Mouse (Mus musculus) CH12.LX (cell line): ENCODE data around the gene Lrrc8b. TPM values are rescaled to one million over a fixed set of nuclear protein-coding genes. Genes with fewer than 3 reads are reported as not detected.

Experiments
- DNase-seq: peaks from one replicate; pipeline ENCODE4 v3.0.0-alpha.2; 2013; ENCODE audit errors: extremely low read depth
- H3K27ac ChIP-seq: 2 replicates; pipeline ENCODE4 v1.5.1; 2012; ENCODE audit warnings: low read depth, mild to moderate bottlenecking, control low read depth, moderate library complexity; ENCODE audit not compliant: insufficient read depth
- H3K27me3 ChIP-seq: replicated peaks from 2 replicates; pipeline ENCODE3; 2012; ENCODE audit warnings: inconsistent platforms
- H3K36me3 ChIP-seq, 2 experiments: replicated peaks in 1 of 2; 2 replicates each; pipeline versions ENCODE3 to v1.6.1; 2012; ENCODE audit warnings: inconsistent platforms in 1 of 2, low read length in 1 of 2, mild to moderate bottlenecking in 1 of 2, mixed read lengths in 1 of 2, moderate library complexity in 1 of 2; ENCODE audit not compliant: control insufficient read depth in 1 of 2, insufficient read depth in 1 of 2
- H3K4me1 ChIP-seq, 2 experiments: 2 replicates each; pipeline ENCODE4 v1.6.1; 2012; ENCODE audit warnings: inconsistent platforms in 1 of 2, moderate library complexity in 1 of 2; ENCODE audit not compliant: insufficient read depth in 2 of 2, control insufficient read depth in 1 of 2
- H3K4me2 ChIP-seq: 2 replicates; pipeline ENCODE4 v1.6.1; 2012; ENCODE audit warnings: low read depth, mild to moderate bottlenecking, control low read depth; ENCODE audit not compliant: poor library complexity, insufficient read depth, severe bottlenecking
- H3K4me3 ChIP-seq, 3 experiments: fragments of 150-350 bp in 1 of 3; sonication (generic) in 1 of 3; replicated peaks in 1 of 3; 2 replicates each; pipeline versions ENCODE3 to v1.5.1; 2011 to 2012; ENCODE audit warnings: low read depth in 2 of 3, low read length in 2 of 3, mild to moderate bottlenecking in 2 of 3, moderate library complexity in 2 of 3, control low read depth in 1 of 3, improper control_type of control experiment in 1 of 3, inconsistent platforms in 1 of 3, mixed read lengths in 1 of 3; ENCODE audit not compliant: poor library complexity in 1 of 3
- H3K79me2 ChIP-seq: replicated peaks from 2 replicates; pipeline ENCODE4 v1.6.1; 2012; ENCODE audit warnings: mild to moderate bottlenecking, moderate library complexity; ENCODE audit not compliant: control insufficient read depth, poor library complexity, insufficient read depth, severe bottlenecking; ENCODE audit errors: extremely low read depth
- H3K9ac ChIP-seq: 2 replicates; pipeline ENCODE4 v1.6.1; 2012; ENCODE audit warnings: low read depth, mild to moderate bottlenecking, control low read depth, moderate library complexity; ENCODE audit not compliant: insufficient read depth
- H3K9me3 ChIP-seq: replicated peaks from 2 replicates; pipeline ENCODE3; 2012; ENCODE audit warnings: low read length, inconsistent platforms, mixed read lengths
- CHD1 ChIP-seq: IDR thresholded peaks from 2 replicates; pipeline ENCODE4 v1.6.1; 2012; ENCODE audit warnings: low read depth, low read length, improper control_type of control experiment, inconsistent platforms
- E2F4 ChIP-seq: IDR thresholded peaks from 2 replicates; pipeline ENCODE4 v1.6.1; 2011; ENCODE audit warnings: low read depth, low read length, improper control_type of control experiment; ENCODE audit not compliant: insufficient replicate concordance
- ELF1 ChIP-seq: IDR thresholded peaks from 2 replicates; pipeline ENCODE4 v1.6.1; 2014; ENCODE audit warnings: low read depth, mild to moderate bottlenecking, inconsistent platforms, low read length, improper control_type of control experiment
- EP300 ChIP-seq: IDR thresholded peaks from 2 replicates; pipeline ENCODE4 v1.6.1; 2011; ENCODE audit warnings: low read length, improper control_type of control experiment
- ETS1 ChIP-seq: conservative IDR thresholded peaks from 2 replicates; pipeline ENCODE4 v1.6.1; 2012; ENCODE audit warnings: low read depth, mild to moderate bottlenecking, inconsistent platforms, low read length, improper control_type of control experiment, moderate library complexity
- HCFC1 ChIP-seq: IDR thresholded peaks from 2 replicates; pipeline ENCODE4 v1.6.1; 2012; ENCODE audit warnings: low read depth, mild to moderate bottlenecking, inconsistent platforms, low read length, improper control_type of control experiment
- IRF4 ChIP-seq: IDR thresholded peaks from 2 replicates; pipeline ENCODE4 v1.6.1; 2014; ENCODE audit warnings: low read depth, mild to moderate bottlenecking, inconsistent platforms, low read length, improper control_type of control experiment
- JUN ChIP-seq: IDR thresholded peaks from 2 replicates; pipeline ENCODE4 v1.6.1; 2011; ENCODE audit warnings: low read depth, mild to moderate bottlenecking, low read length, improper control_type of control experiment, moderate library complexity; ENCODE audit not compliant: insufficient read depth
- JUND ChIP-seq: conservative IDR thresholded peaks from 2 replicates; pipeline ENCODE4 v1.6.1; 2011; ENCODE audit warnings: low read depth, low read length, improper control_type of control experiment
- MAZ ChIP-seq: IDR thresholded peaks from 2 replicates; pipeline ENCODE4 v1.6.1; 2012; ENCODE audit warnings: low read depth, mild to moderate bottlenecking, inconsistent platforms, low read length, improper control_type of control experiment, moderate library complexity
- MYC ChIP-seq: IDR thresholded peaks from 2 replicates; pipeline ENCODE4 v1.6.1; 2011; ENCODE audit warnings: low read depth, mild to moderate bottlenecking, improper control_type of control experiment, low read length
- PAX5 ChIP-seq: IDR thresholded peaks from 2 replicates; pipeline ENCODE4 v1.6.1; 2012; ENCODE audit warnings: low read length, inconsistent platforms, mixed read lengths
- POLR2AphosphoS2 ChIP-seq: IDR thresholded peaks from 2 replicates; pipeline ENCODE4 v1.6.1; 2011; ENCODE audit warnings: low read depth, low read length, improper control_type of control experiment
- RAD21 ChIP-seq: IDR thresholded peaks from 2 replicates; pipeline ENCODE4 v1.6.1; 2011; ENCODE audit warnings: low read depth, mild to moderate bottlenecking, low read length, improper control_type of control experiment, moderate library complexity
- RCOR1 ChIP-seq: conservative IDR thresholded peaks from 2 replicates; pipeline ENCODE4 v1.6.1; 2012; ENCODE audit warnings: low read depth, mild to moderate bottlenecking, inconsistent platforms, low read length, improper control_type of control experiment
- SIN3A ChIP-seq: IDR thresholded peaks from 2 replicates; pipeline ENCODE4 v1.6.1; 2012; ENCODE audit warnings: low read length, improper control_type of control experiment, inconsistent platforms
- SMC3 ChIP-seq: IDR thresholded peaks from 2 replicates; pipeline ENCODE4 v1.6.1; 2011; ENCODE audit warnings: low read depth, low read length, improper control_type of control experiment
- TBP ChIP-seq: conservative IDR thresholded peaks from 2 replicates; pipeline ENCODE4 v1.6.1; 2011; ENCODE audit warnings: low read depth, low read length, improper control_type of control experiment
- TCF12 ChIP-seq: IDR thresholded peaks from 2 replicates; pipeline ENCODE4 v1.6.1; 2014; ENCODE audit warnings: low read depth, mild to moderate bottlenecking, inconsistent platforms, low read length, improper control_type of control experiment
- UBTF ChIP-seq: IDR thresholded peaks from 2 replicates; pipeline ENCODE4 v1.6.1; 2012; ENCODE audit warnings: low read depth, mild to moderate bottlenecking, inconsistent platforms, low read length, improper control_type of control experiment, moderate library complexity
- USF1 ChIP-seq: IDR thresholded peaks from 2 replicates; pipeline ENCODE4 v1.6.1; 2014; ENCODE audit warnings: low read depth, mild to moderate bottlenecking, inconsistent platforms, low read length, improper control_type of control experiment
- ZC3H11A ChIP-seq: IDR thresholded peaks from 2 replicates; pipeline ENCODE4 v1.6.1; 2012; ENCODE audit warnings: low read depth, mild to moderate bottlenecking, inconsistent platforms, low read length, improper control_type of control experiment
- ZKSCAN1 ChIP-seq: IDR thresholded peaks from 2 replicates; pipeline ENCODE4 v1.6.1; 2012; ENCODE audit warnings: low read depth, inconsistent platforms, low read length, improper control_type of control experiment, borderline replicate concordance
- ZMIZ1 ChIP-seq: IDR thresholded peaks from 2 replicates; pipeline ENCODE4 v1.6.1; 2012; ENCODE audit warnings: low read depth, mild to moderate bottlenecking, inconsistent platforms, low read length, improper control_type of control experiment
- ZNF384 ChIP-seq: IDR thresholded peaks from 2 replicates; pipeline ENCODE4 v1.6.1; 2012; ENCODE audit warnings: low read depth, low read length, improper control_type of control experiment, inconsistent platforms
- dilution Hi-C: fragments of 300-500 bp; cut with MboI; formaldehyde crosslinking; loops from 2 replicates; pipeline ENCODE4 v1.14.3; 2020; ENCODE audit warnings: low sequenced_read_pairs; ENCODE audit not compliant: extremely low pct_unique_long_range_greater_than_20kb, extremely low pct_ligation_motif_present
- in situ Hi-C: fragments of 300-500 bp; cut with MboI; formaldehyde crosslinking; loops from 3 replicates; pipeline ENCODE4 v1.14.3; 2019; ENCODE audit warnings: low sequenced_read_pairs, low pct_ligation_motif_present, low pct_unique_long_range_greater_than_20kb, mixed read lengths
- polyA plus RNA-seq: library from polyadenylated mRNA; unstranded; fragments of >175 nt; gene quantifications from 2 replicates; pipeline ENCODE4 v1.2.1, GENCODE M21; 2012; ENCODE audit warnings: low read depth; ENCODE audit not compliant: insufficient read length
- total RNA-seq, 2 experiments: library from RNA; depleted of rRNA; stranded (reverse); fragments of 300-350 nt in 1 of 2; fragments of >200 nt in 1 of 2; gene quantifications; 2 replicates each; pipeline ENCODE4 v1.2.3; 2012 to 2014

The Lrrc8b gene
- total and polyA plus RNA-seq, 3 experiments, result 0.21 to 0.40 (median 0.40) TPM

DNA sequence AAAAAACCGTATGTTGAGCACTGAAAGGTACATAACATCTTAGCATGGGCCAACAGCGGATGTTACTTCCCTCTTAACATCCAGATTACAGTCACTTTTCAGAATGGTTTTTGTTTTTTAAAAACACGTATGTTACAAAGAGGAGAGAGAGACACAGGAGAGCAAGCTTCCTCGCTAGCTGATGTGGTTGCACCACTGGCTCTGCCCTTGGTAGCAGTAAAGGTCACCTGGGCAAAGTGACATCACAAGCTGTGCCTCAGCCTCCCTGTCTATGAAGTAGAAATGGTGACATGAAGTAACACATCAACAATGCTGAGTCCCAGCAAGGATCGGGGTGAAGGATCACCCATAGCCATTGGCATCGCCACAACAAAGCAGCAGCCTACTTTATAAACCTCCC, 93.2 kb downstream of the Lrrc8b start:
- DNase-seq, result no peak
- no peaks in the 10 kb centered on the region for H3K27me3 ChIP-seq
- in situ Hi-C loops, result no loop called here
- dilution Hi-C loops, result no loop called here
- H3K9me3 ChIP-seq, result peaks cover under 1% of the 10 kb centered on the region
- H3K27ac ChIP-seq, result no peak overlapping the region
- H3K36me3 ChIP-seq, result no peaks in the 10 kb centered on the region
- peaks cover 0 to 3% of the 10 kb centered on the region in 2 experiments; a peak in 1 of 4 replicates for H3K4me1 ChIP-seq
- H3K79me2 ChIP-seq, result no peaks in the 10 kb centered on the region
- H3K9ac ChIP-seq, result no peak overlapping the region
- no peak overlapping the region for H3K4me2 ChIP-seq
- no peak for TF ChIP-seq ELF1
- no peak for TF ChIP-seq TCF12
- TF ChIP-seq, all 38 proteins: peak for 0
- no peak overlapping the region for H3K4me3 ChIP-seq

GRCm38 (mm10) chr5:105512297-105512696, 96.7 kb downstream of the Lrrc8b start:
- DNase-seq, result no peak
- H3K4me2 ChIP-seq, result no peak overlapping the region
- dilution Hi-C loops (no loop called here), in situ Hi-C loops (no loop called here)
- no peak overlapping the region for H3K4me3 ChIP-seq
- H3K79me2 ChIP-seq, result no peaks in the 10 kb centered on the region
- H3K36me3 ChIP-seq, result no peaks in the 10 kb centered on the region
- peaks cover 2% of the 10 kb centered on the region for H3K27me3 ChIP-seq
- no peak overlapping the region for H3K9ac ChIP-seq
- H3K27ac ChIP-seq, result no peak overlapping the region
- TF ChIP-seq ZNF384 (no peak), ZMIZ1 (no peak), JUND (no peak), TBP (no peak), ETS1 (no peak)
- no peaks in the 10 kb centered on the region for H3K9me3 ChIP-seq
- peaks cover 7 to 27% of the 10 kb centered on the region in 2 experiments for H3K4me1 ChIP-seq

DNA sequence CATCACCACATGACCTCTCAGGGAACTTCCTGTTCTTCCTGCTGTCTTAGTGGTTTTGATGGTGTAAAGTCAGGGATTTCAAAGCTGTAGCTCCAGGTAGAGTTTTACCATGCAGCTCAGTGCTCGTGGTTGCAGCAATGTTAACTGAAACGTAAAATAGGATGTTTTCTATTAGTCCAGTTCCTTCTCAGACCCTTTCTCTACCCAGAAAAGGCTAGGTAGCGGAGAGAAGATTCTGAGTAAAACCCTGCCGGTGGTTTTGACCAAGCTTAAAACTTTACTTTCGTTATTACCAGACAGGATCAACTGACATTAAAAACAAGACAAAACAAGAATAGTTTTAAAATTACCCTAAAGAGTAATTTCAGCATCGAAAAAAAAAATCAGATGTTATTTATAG, 100.0 kb downstream of the Lrrc8b start:
- peaks cover 2% of the 10 kb centered on the region for H3K27me3 ChIP-seq
- in situ Hi-C loops (no loop called here), dilution Hi-C loops (no loop called here)
- H3K9me3 ChIP-seq, result no peaks in the 10 kb centered on the region
- peak overlapping the region; percentile 77 for H3K4me2 ChIP-seq
- H3K4me1 ChIP-seq, result peaks cover 9 to 44% of the 10 kb centered on the region in 2 experiments
- H3K79me2 ChIP-seq, result no peaks in the 10 kb centered on the region
- no peak overlapping the region for H3K27ac ChIP-seq
- no peak overlapping the region for H3K9ac ChIP-seq
- H3K4me3 ChIP-seq, result peak overlapping the region in 1 of 3 experiments; percentile 4
- peak; percentile 76 for DNase-seq
- no peaks in the 10 kb centered on the region for H3K36me3 ChIP-seq
- TF ChIP-seq ZMIZ1 (no peak), ZNF384 (peak; percentile 82), ETS1 (peak; percentile 83; the same call in 1 of the 2 replicates), PAX5 (no peak), TCF12 (peak; percentile 71), JUND (peak; percentile 93), ZKSCAN1 (no peak), RCOR1 (peak; percentile 85; the same call in 1 of the 2 replicates), MYC (peak; percentile 81), USF1 (no peak), RAD21 (no peak), IRF4 (peak; percentile 98), SMC3 (no peak), ELF1 (no peak), HCFC1 (no peak; the same call in 1 of the 2 replicates), JUN (peak; percentile 74), SIN3A (peak; percentile 81), POLR2AphosphoS2 (no peak), CHD1 (no peak), E2F4 (0 out of 2 replicates have a peak, but pooled peaks have one; percentile 31), UBTF (no peak), MAZ (no peak), ZC3H11A (no peak), EP300 (peak; percentile 93)
